Mouse (Mus musculus) ES-E14 (cell line): ENCODE data around the gene Ifne. TPM values are rescaled to one million over a fixed set of nuclear protein-coding genes. Genes with fewer than 3 reads are reported as not detected.

Experiments used
- DNase-seq: peaks from one replicate; pipeline ENCODE4 v3.0.0-alpha.2; 2013; ENCODE audit warnings: low read depth, low spot score
- H3K27ac ChIP-seq: 2 replicates; pipeline ENCODE4 v1.5.1; 2012; ENCODE audit warnings: low read depth, mild to moderate bottlenecking, low read length, moderate library complexity, mixed read lengths; ENCODE audit not compliant: poor library complexity, insufficient read depth, severe bottlenecking
- H3K36me3 ChIP-seq: 2 replicates; pipeline ENCODE4 v1.6.1; 2012; ENCODE audit warnings: mild to moderate bottlenecking, low read length, moderate library complexity, mixed read lengths; ENCODE audit not compliant: control insufficient read depth, poor library complexity, insufficient read depth, severe bottlenecking
- H3K4me1 ChIP-seq, 2 experiments: fragments of 150-350 bp in 1 of 2; sonication (generic) in 1 of 2; 2 replicates each; pipeline ENCODE4 v1.6.1; 2012; ENCODE audit warnings: low read length in 2 of 2, mild to moderate bottlenecking in 1 of 2, mixed read lengths in 1 of 2; ENCODE audit not compliant: control insufficient read depth in 2 of 2, insufficient read depth in 2 of 2, poor library complexity in 1 of 2
- H3K4me3 ChIP-seq, 2 experiments: fragments of 150-350 bp in 1 of 2; sonication (generic) in 1 of 2; 2 replicates each; pipeline ENCODE4 v1.5.1; 2012; ENCODE audit warnings: low read length in 2 of 2, low read depth in 1 of 2, mild to moderate bottlenecking in 1 of 2, mixed read lengths in 1 of 2; ENCODE audit not compliant: insufficient read depth in 1 of 2, poor library complexity in 1 of 2, severe bottlenecking in 1 of 2
- H3K9ac ChIP-seq: 2 replicates; pipeline ENCODE4 v1.6.1; 2012; ENCODE audit warnings: low read depth, mild to moderate bottlenecking, low read length, mixed read lengths; ENCODE audit not compliant: poor library complexity, insufficient read depth, severe bottlenecking
- H3K9me3 ChIP-seq: fragments of 150-350 bp; sonication (generic); 2 replicates; pipeline ENCODE4 v1.6.1; 2012; ENCODE audit warnings: low read depth, mild to moderate bottlenecking, low read length; ENCODE audit not compliant: control insufficient read depth, insufficient read depth
- CHD2 ChIP-seq: IDR thresholded peaks from 2 replicates; pipeline ENCODE4 v1.6.1; 2014; ENCODE audit warnings: mild to moderate bottlenecking, low read depth, low read length, inconsistent platforms
- HCFC1 ChIP-seq: IDR thresholded peaks from 2 replicates; pipeline ENCODE4 v1.6.1; 2012; ENCODE audit warnings: low read length, inconsistent platforms, borderline replicate concordance; ENCODE audit not compliant: insufficient read depth
- MAFK ChIP-seq: IDR thresholded peaks from 2 replicates; pipeline ENCODE4 v1.6.1; 2014; ENCODE audit warnings: mild to moderate bottlenecking, low read depth, low read length, inconsistent platforms; ENCODE audit not compliant: insufficient read depth
- ZC3H11A ChIP-seq: IDR thresholded peaks from 2 replicates; pipeline ENCODE4 v1.6.1; 2012; ENCODE audit warnings: low read depth, mild to moderate bottlenecking, inconsistent platforms, low read length, borderline replicate concordance
- ZNF384 ChIP-seq: IDR thresholded peaks from 2 replicates; pipeline ENCODE4 v1.6.1; 2012; ENCODE audit warnings: low read depth, low read length, inconsistent platforms
- in situ Hi-C, 2 experiments: fragments of 600-800 bp; cut with MboI; formaldehyde crosslinking; loops; one replicate each; pipeline ENCODE4 v1.15.1; 2025; ENCODE audit warnings: low sequenced_read_pairs in 2 of 2, inconsistent platforms in 1 of 2; ENCODE audit not compliant: unreplicated experiment in 2 of 2
- total RNA-seq: library from RNA; depleted of rRNA; stranded (reverse); fragments of 300-350 nt; gene quantifications from 2 replicates; pipeline ENCODE4 v1.2.3, GENCODE M21; 2012

The Ifne gene
- total RNA-seq, 1 experiment, result not detected

DNA sequence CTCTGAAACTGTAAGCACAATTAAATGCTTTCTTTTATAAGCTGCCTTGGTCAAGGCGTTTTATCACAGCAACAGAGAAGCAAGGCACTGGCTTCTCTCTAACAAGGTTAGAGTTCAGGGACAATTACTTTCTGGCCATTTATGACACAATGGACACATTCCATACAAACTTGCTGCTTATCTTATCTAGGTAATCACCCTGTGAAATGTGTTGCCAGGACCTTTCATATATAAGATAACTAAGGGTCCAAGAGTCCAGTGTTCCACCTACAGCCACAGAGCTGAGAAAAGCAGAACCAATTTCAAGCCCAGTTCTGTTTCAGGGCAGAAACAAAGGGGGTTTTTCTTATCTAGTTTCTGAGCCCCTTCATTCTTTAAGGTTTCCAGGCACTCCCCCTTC lies 46.1 kb upstream of the Ifne start:
- Histone ChIP-seq H3K27ac (no peak overlapping the region), H3K9ac (no peak overlapping the region), H3K9me3 (no peaks in the 10 kb centered on the region), H3K4me3 (no peak overlapping the region), H3K36me3 (no peaks in the 10 kb centered on the region), H3K4me1 (no peaks in the 10 kb centered on the region)
- TF ChIP-seq ZC3H11A (no peak), MAFK (no peak), CHD2 (no peak), ZNF384 (no peak), HCFC1 (no peak)
- DNase-seq, result no peak
- in situ Hi-C loops, result no loop called here

GRCm38 (mm10) chr4:88925456-88925855 lies 45.5 kb upstream of the Ifne start:
- no peak overlapping the region for H3K27ac ChIP-seq
- in situ Hi-C loops, result no loop called here
- no peak overlapping the region for H3K4me3 ChIP-seq
- DNase-seq, result no peak
- H3K36me3 ChIP-seq, result no peaks in the 10 kb centered on the region
- H3K9ac ChIP-seq, result no peak overlapping the region
- no peaks in the 10 kb centered on the region for H3K4me1 ChIP-seq
- H3K9me3 ChIP-seq, result no peaks in the 10 kb centered on the region
- TF ChIP-seq ZC3H11A (no peak), HCFC1 (no peak)

DNA sequence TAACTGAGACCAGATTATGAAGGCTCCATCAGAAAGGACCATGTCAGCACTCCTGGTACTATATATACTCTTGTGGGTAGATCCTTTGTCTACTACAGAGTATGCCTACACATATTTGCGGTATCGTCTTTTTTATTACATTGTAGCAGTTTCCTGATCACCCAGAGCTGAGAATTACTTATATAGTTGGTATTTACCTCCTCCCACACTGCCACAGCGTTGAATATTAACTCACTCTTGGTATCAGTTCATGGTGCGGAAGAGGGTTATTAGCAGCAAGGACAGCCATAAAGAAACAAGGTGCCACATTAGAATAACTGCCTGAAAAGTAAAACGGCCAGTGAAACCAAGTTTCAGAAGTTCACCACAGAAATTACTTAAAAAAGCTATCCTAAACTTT lies 41.3 kb upstream of the Ifne start:
- no peak overlapping the region for H3K4me3 ChIP-seq
- DNase-seq, result no peak
- no peak overlapping the region for H3K9ac ChIP-seq
- no peak overlapping the region for H3K27ac ChIP-seq
- no peaks in the 10 kb centered on the region for H3K4me1 ChIP-seq
- H3K36me3 ChIP-seq, result no peaks in the 10 kb centered on the region
- no peak for TF ChIP-seq ZNF384
- TF ChIP-seq ZC3H11A, result no peak
- no peak for TF ChIP-seq HCFC1
- TF ChIP-seq CHD2, result no peak
- no peak for TF ChIP-seq MAFK
- in situ Hi-C loops, result no loop called here
- no peaks in the 10 kb centered on the region for H3K9me3 ChIP-seq

- no peak overlapping the region for H3K4me3 ChIP-seq
- in situ Hi-C loops, result no loop called here
Measured at GRCm38 (mm10) chr4:88917770-88918460, 37.9 kb upstream of the Ifne start.

GRCm38 (mm10) chr4:88916306-88916705 lies 36.3 kb upstream of the Ifne start:
- no peaks in the 10 kb centered on the region for H3K36me3 ChIP-seq
- no peaks in the 10 kb centered on the region for H3K4me1 ChIP-seq
- no peak overlapping the region for H3K4me3 ChIP-seq
- H3K27ac ChIP-seq, result no peak overlapping the region
- no peak for TF ChIP-seq ZNF384
- TF ChIP-seq CHD2, result no peak
- TF ChIP-seq ZC3H11A, result no peak
- TF ChIP-seq MAFK, result no peak
- no peak for TF ChIP-seq HCFC1
- in situ Hi-C loops, result no loop called here
- H3K9ac ChIP-seq, result no peak overlapping the region
- DNase-seq, result no peak
- H3K9me3 ChIP-seq, result no peaks in the 10 kb centered on the region

More at GRCm38 (mm10) chr4:88917770-88918460, 37.9 kb upstream of the Ifne start:
- DNase-seq, result no peak
- no peak for TF ChIP-seq MAFK
- TF ChIP-seq ZC3H11A, result no peak
- no peak for TF ChIP-seq ZNF384
- TF ChIP-seq HCFC1, result no peak
- no peak for TF ChIP-seq CHD2
- no peaks in the 10 kb centered on the region for H3K9me3 ChIP-seq
- no peaks in the 10 kb centered on the region for H3K36me3 ChIP-seq
- no peaks in the 10 kb centered on the region for H3K4me1 ChIP-seq
- no peak overlapping the region for H3K27ac ChIP-seq
- no peak overlapping the region for H3K9ac ChIP-seq
